Mouse (Mus musculus) hindbrain, embryonic 12.5 days (tissue): ENCODE data around the gene Rgs3. TPM values are rescaled to one million over a fixed set of nuclear protein-coding genes. Genes with fewer than 3 reads are reported as not detected.

Experiments used
- ATAC-seq: fragments of 200-750 bp; cut with Nextera tagmentation; 2 replicates; pipeline ENCODE4 v1.8.0; 2017; ENCODE audit warnings: moderate TSS enrichment; ENCODE audit not compliant: low FRiP score
- H3K27ac ChIP-seq: fragments of 300-500 bp; sonication (generic); 2 replicates; pipeline ENCODE4 v1.5.1; 2016; ENCODE audit warnings: mild to moderate bottlenecking
- H3K27me3 ChIP-seq: fragments of 300-500 bp; sonication (generic); 2 replicates; pipeline ENCODE4 v1.6.1; 2016; ENCODE audit warnings: mild to moderate bottlenecking
- H3K36me3 ChIP-seq: fragments of 300-500 bp; sonication (generic); 2 replicates; pipeline ENCODE4 v1.6.1; 2016; ENCODE audit warnings: mild to moderate bottlenecking
- H3K4me1 ChIP-seq: fragments of 300-500 bp; sonication (generic); 2 replicates; pipeline ENCODE4 v1.6.1; 2016
- H3K4me2 ChIP-seq: fragments of 300-500 bp; sonication (generic); replicated peaks from 2 replicates; pipeline ENCODE4 v1.6.1; 2016; ENCODE audit warnings: mild to moderate bottlenecking
- H3K4me3 ChIP-seq: fragments of 300-500 bp; sonication (generic); 2 replicates; pipeline ENCODE4 v1.5.1; 2016; ENCODE audit warnings: mild to moderate bottlenecking
- H3K9ac ChIP-seq: fragments of 300-500 bp; sonication (generic); 2 replicates; pipeline ENCODE4 v1.6.1; 2016; ENCODE audit warnings: mild to moderate bottlenecking, moderate library complexity
- H3K9me3 ChIP-seq: fragments of 300-500 bp; sonication (generic); replicated peaks from 2 replicates; pipeline ENCODE4 v1.6.1; 2016; ENCODE audit warnings: mild to moderate bottlenecking
- WGBS: fragments of 180-500 bp; shearing (Covaris S2); methylation state at CpG from one replicate; pipeline ENCODE4 v1.1.7; 2016; 5-methylcytosine and 5-hydroxymethylcytosine counted together
- polyA plus RNA-seq: library from polyadenylated mRNA; unstranded; fragments of >200 nt; fragmentation: Nextera tagmentation; extraction: Ambion mirVana; gene quantifications from 2 replicates; pipeline ENCODE4 v1.2.1, GENCODE M21; 2016

Rgs3 gene
- polyA plus RNA-seq, 1 experiment from 2014 or later = 71.6 TPM

GRCm38 (mm10) chr4:62674031-62674995 is 114.7 kb downstream of the Rgs3 start:
- H3K27me3 ChIP-seq = peaks cover 3% of the 10 kb centered on the region; the same call in 1 of the 2 replicates
- H3K4me1 ChIP-seq = peaks cover 64% of the 10 kb centered on the region
- peak; percentile 55 for ATAC-seq
- H3K4me3 ChIP-seq = peak overlapping the region; percentile 59
- WGBS = 1% methylated on average over 26 of the region's 30 CpGs
- H3K9ac ChIP-seq = peak overlapping the region; percentile 87
- H3K36me3 ChIP-seq = 0 out of 2 replicates have a peak, but pooled peaks cover 7% of the 10 kb centered on the region
- H3K27ac ChIP-seq = peak overlapping the region; percentile 75
- H3K4me2 ChIP-seq = peak overlapping the region; percentile 68
- H3K9me3 ChIP-seq = no peaks in the 10 kb centered on the region

GRCm38 (mm10) chr4:62675394-62675793 is 115.7 kb downstream of the Rgs3 start:
- peak overlapping the region; percentile 59 for H3K4me3 ChIP-seq
- H3K27me3 ChIP-seq = peaks cover 3% of the 10 kb centered on the region; the same call in 1 of the 2 replicates
- peak overlapping the region; percentile 68 for H3K4me2 ChIP-seq
- no peaks in the 10 kb centered on the region for H3K9me3 ChIP-seq
- WGBS = 86% methylated on average over 2 of the region's 2 CpGs
- peaks cover 61% of the 10 kb centered on the region for H3K4me1 ChIP-seq
- H3K36me3 ChIP-seq = 0 out of 2 replicates have a peak, but pooled peaks cover 10% of the 10 kb centered on the region
- ATAC-seq = no peak
- H3K27ac ChIP-seq = no peak overlapping the region
- H3K9ac ChIP-seq = peak overlapping the region; percentile 87

- Histone ChIP-seq H3K4me2 (peak overlapping the region; percentile 68), H3K36me3 (0 out of 2 replicates have a peak, but pooled peaks cover 22% of the 10 kb centered on the region), H3K4me3 (peak overlapping the region; percentile 59), H3K4me1 (peaks cover 66% of the 10 kb centered on the region), H3K9ac (0 out of 2 replicates have a peak overlapping the region, but pooled peaks have one; percentile 13), H3K9me3 (no peaks in the 10 kb centered on the region), H3K27ac (no peak overlapping the region), H3K27me3 (peaks cover 3% of the 10 kb centered on the region; the same call in 1 of the 2 replicates)
- ATAC-seq = no peak
- WGBS = 59% methylated on average over 10 of the region's 10 CpGs
These were observed 117.5 kb downstream of the Rgs3 start for GRCm38 (mm10) chr4:62677047-62677737.

GRCm38 (mm10) chr4:62679157-62679556 is 119.5 kb downstream of the Rgs3 start:
- Histone ChIP-seq H3K4me2 (no peak overlapping the region), H3K9me3 (no peaks in the 10 kb centered on the region), H3K4me3 (no peak overlapping the region), H3K4me1 (peaks cover 59% of the 10 kb centered on the region), H3K27ac (no peak overlapping the region), H3K36me3 (peaks cover 22% of the 10 kb centered on the region; the same call in 1 of the 2 replicates), H3K27me3 (no peaks in the 10 kb centered on the region), H3K9ac (no peak overlapping the region)
- 75% methylated on average over 9 of the region's 9 CpGs for WGBS
- no peak for ATAC-seq

GRCm38 (mm10) chr4:62681467-62681866 is 121.8 kb downstream of the Rgs3 start:
- 80% methylated on average over 11 of the region's 11 CpGs for WGBS
- Histone ChIP-seq H3K27me3 (no peaks in the 10 kb centered on the region), H3K9ac (no peak overlapping the region), H3K4me2 (no peak overlapping the region), H3K4me3 (no peak overlapping the region), H3K36me3 (peaks cover 22% of the 10 kb centered on the region; the same call in 1 of the 2 replicates), H3K9me3 (no peaks in the 10 kb centered on the region), H3K4me1 (peaks cover 58% of the 10 kb centered on the region), H3K27ac (no peak overlapping the region)
- no peak for ATAC-seq

- H3K4me3 ChIP-seq = no peak overlapping the region
- peaks cover 54% of the 10 kb centered on the region for H3K4me1 ChIP-seq
- no peak overlapping the region for H3K27ac ChIP-seq
- WGBS = 84% methylated on average over 8 of the region's 8 CpGs
- no peak overlapping the region for H3K9ac ChIP-seq
- peaks cover 22% of the 10 kb centered on the region; the same call in 1 of the 2 replicates for H3K36me3 ChIP-seq
- H3K27me3 ChIP-seq = no peaks in the 10 kb centered on the region
- no peak for ATAC-seq
- no peak overlapping the region for H3K4me2 ChIP-seq
- H3K9me3 ChIP-seq = no peaks in the 10 kb centered on the region
These were observed 122.7 kb downstream of the Rgs3 start for GRCm38 (mm10) chr4:62682371-62682770.

GRCm38 (mm10) chr4:62683148-62683547 is 123.5 kb downstream of the Rgs3 start:
- WGBS = 86% methylated on average over 6 of the region's 6 CpGs
- Histone ChIP-seq H3K4me1 (peaks cover 48% of the 10 kb centered on the region), H3K4me3 (no peak overlapping the region), H3K9ac (no peak overlapping the region), H3K27ac (no peak overlapping the region), H3K27me3 (no peaks in the 10 kb centered on the region), H3K4me2 (no peak overlapping the region), H3K9me3 (no peaks in the 10 kb centered on the region), H3K36me3 (peaks cover 20% of the 10 kb centered on the region; the same call in 1 of the 2 replicates)
- ATAC-seq = no peak

- 85% methylated on average over 3 of the region's 3 CpGs for WGBS
- peaks cover 39% of the 10 kb centered on the region for H3K4me1 ChIP-seq
These were observed 124.7 kb downstream of the Rgs3 start for GRCm38 (mm10) chr4:62684351-62684750.

GRCm38 (mm10) chr4:62685268-62685667 is 125.6 kb downstream of the Rgs3 start:
- H3K9me3 ChIP-seq = no peaks in the 10 kb centered on the region
- no peak for ATAC-seq
- 0 out of 2 replicates have a peak overlapping the region, but pooled peaks have one; percentile 35 for H3K27ac ChIP-seq
- no peaks in the 10 kb centered on the region for H3K27me3 ChIP-seq
- peaks cover 14% of the 10 kb centered on the region; the same call in 1 of the 2 replicates for H3K36me3 ChIP-seq
- H3K4me3 ChIP-seq = no peak overlapping the region
- 81% methylated on average over 10 of the region's 10 CpGs for WGBS
- no peak overlapping the region for H3K4me2 ChIP-seq
- H3K4me1 ChIP-seq = peaks cover 38% of the 10 kb centered on the region
- H3K9ac ChIP-seq = no peak overlapping the region

More at GRCm38 (mm10) chr4:62684351-62684750, 124.7 kb downstream of the Rgs3 start:
- Histone ChIP-seq H3K9me3 (no peaks in the 10 kb centered on the region), H3K4me3 (no peak overlapping the region), H3K36me3 (peaks cover 15% of the 10 kb centered on the region; the same call in 1 of the 2 replicates), H3K4me2 (no peak overlapping the region), H3K27ac (no peak overlapping the region), H3K27me3 (no peaks in the 10 kb centered on the region), H3K9ac (no peak overlapping the region)
- ATAC-seq = no peak

GRCm38 (mm10) chr4:62686769-62687168 is 127.1 kb downstream of the Rgs3 start:
- Histone ChIP-seq H3K4me1 (peaks cover 27% of the 10 kb centered on the region), H3K27ac (no peak overlapping the region), H3K9me3 (no peaks in the 10 kb centered on the region), H3K27me3 (no peaks in the 10 kb centered on the region), H3K9ac (no peak overlapping the region), H3K4me2 (no peak overlapping the region), H3K36me3 (peaks cover 13% of the 10 kb centered on the region), H3K4me3 (no peak overlapping the region)
- ATAC-seq = no peak
- WGBS = 18% methylated on average over 1 of the region's 1 CpGs

GRCm38 (mm10) chr4:62688142-62688541 is 128.5 kb downstream of the Rgs3 start:
- 73% methylated on average over 5 of the region's 5 CpGs for WGBS
- H3K4me2 ChIP-seq = no peak overlapping the region
- H3K9me3 ChIP-seq = no peaks in the 10 kb centered on the region
- H3K4me1 ChIP-seq = peaks cover 27% of the 10 kb centered on the region
- H3K27me3 ChIP-seq = no peaks in the 10 kb centered on the region
- peak overlapping the region; percentile 20; the same call in 1 of the 2 replicates for H3K9ac ChIP-seq
- H3K4me3 ChIP-seq = no peak overlapping the region
- H3K27ac ChIP-seq = no peak overlapping the region
- no peak for ATAC-seq
- H3K36me3 ChIP-seq = peaks cover 20% of the 10 kb centered on the region

- 92% methylated on average over 3 of the region's 4 CpGs for WGBS
- peaks cover 34% of the 10 kb centered on the region for H3K4me1 ChIP-seq
- peaks cover 33% of the 10 kb centered on the region for H3K36me3 ChIP-seq
- ATAC-seq = no peak
- no peak overlapping the region for H3K9ac ChIP-seq
- no peaks in the 10 kb centered on the region for H3K9me3 ChIP-seq
- no peak overlapping the region for H3K27ac ChIP-seq
- H3K4me2 ChIP-seq = no peak overlapping the region
- H3K4me3 ChIP-seq = no peak overlapping the region
- no peaks in the 10 kb centered on the region for H3K27me3 ChIP-seq
These were observed 131.3 kb downstream of the Rgs3 start for GRCm38 (mm10) chr4:62690997-62691396.
